Mouse (Mus musculus): Measurements from ENCODE around the gene Ptges3l.
"Not testable (repeated sequence)": the region's sequence is repeated elsewhere in the genome, so short reads cannot be mapped to it uniquely, and the experiment has no call there.

The Ptges3l gene

DNA sequence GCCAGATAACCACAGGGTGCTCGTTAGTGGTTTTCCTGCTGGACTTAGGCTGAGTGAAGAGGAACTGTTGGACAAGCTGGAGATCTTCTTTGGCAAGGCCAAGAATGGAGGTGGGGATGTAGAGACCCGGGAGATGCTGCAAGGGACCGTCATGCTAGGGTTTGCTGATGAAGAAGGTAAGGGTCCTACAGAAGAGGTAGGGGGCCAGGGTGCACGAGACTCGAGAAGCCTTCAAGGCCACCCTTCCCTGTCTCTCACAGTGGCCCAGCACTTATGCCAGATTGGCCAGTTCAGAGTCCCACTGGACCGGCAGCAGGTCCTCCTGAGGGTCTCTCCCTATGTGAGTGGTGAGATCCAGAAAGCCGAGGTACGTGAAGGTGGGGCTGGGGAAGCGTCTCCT is 32.5 kb upstream of the Ptges3l start:
- DNase-seq (ENCODE audit: low read depth) = no peak

- no peak for DNase-seq (ENCODE audit: low read depth)
Observed at GRCm38 (mm10) chr11:101455627-101456026, 30.5 kb upstream of the Ptges3l start.

DNA sequence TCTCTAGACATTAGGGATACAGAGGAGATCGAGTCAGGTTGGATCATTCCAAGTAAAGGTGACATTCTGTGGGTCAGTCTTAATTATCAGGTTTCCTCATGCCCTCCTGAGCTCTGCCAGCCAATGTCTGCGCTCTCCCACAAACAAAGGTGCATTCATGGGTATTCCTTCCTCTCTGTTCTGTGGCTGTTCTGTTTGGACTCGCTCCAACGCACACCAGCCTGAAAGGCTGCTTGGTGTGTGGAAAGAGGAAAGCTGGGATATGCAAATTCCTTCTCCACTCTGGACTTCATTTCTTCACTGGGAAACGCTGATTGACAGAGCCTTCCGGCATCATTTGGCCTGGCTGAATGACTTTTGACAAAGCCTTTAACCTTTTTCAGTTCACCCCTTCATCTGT is 29.6 kb upstream of the Ptges3l start:
- DNase-seq (ENCODE audit: low read depth) = no peak

- DNase-seq (ENCODE audit: low read depth) = no peak
Observed at GRCm38 (mm10) chr11:101452093-101452774, 27.1 kb upstream of the Ptges3l start.

- no peak for DNase-seq (ENCODE audit: low read depth)
Observed at GRCm38 (mm10) chr11:101451536-101451935, 26.4 kb upstream of the Ptges3l start.

GRCm38 (mm10) chr11:101450394-101450793 is 25.3 kb upstream of the Ptges3l start:
- no peak for DNase-seq (ENCODE audit: low read depth)

- DNase-seq (ENCODE audit: low read depth) = not testable (repeated sequence)
Observed at GRCm38 (mm10) chr11:101449596-101449995, 24.5 kb upstream of the Ptges3l start.

DNA sequence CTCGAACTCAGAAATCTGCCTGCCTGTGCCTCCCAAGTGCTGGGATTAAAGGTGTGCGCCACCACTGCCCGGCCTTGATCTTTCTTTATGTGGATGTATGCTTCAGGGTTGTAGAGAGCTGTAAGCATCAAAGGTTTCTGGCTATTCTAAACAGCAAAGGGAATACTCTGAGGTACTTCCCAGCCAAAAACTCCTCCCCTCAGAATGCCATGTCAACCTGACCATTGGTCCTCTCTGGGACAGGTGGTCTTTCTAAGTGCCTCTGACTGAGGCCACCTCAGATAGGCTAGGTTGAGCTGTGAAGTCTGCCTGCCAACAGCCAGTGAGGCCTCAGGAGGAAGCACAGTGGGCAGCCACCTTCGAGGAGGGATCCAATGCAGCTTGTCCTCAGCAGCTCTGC is 23.8 kb upstream of the Ptges3l start:
- no peak for DNase-seq (ENCODE audit: low read depth)

DNA sequence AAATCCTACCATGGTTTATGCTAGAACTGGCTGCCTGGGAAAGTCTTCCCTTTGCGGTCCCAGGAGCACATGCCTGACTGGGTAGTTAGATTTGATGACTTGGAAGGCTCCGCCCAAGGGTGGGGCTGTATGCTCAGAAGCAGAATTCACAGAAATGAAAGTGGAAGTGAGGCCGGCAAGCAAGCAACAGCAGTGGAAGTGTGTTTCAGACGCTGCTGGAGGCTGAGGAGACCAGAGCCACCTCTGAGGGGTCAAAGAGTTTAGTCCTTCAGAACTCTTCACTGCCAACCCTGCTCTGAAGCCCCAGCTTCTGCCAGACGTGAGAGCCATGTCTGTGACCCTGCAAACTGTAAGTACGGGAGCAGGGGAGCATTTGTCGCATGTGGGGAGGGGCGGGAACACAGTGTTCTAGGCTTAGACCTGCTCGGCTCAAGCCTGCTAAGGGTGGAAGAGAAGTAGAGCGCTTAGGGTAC is 23.2 kb upstream of the Ptges3l start, which contains the start of gene Ifi35:
Ifi35 (plus strand) TSS at position 134 of the 473 bp plus-strand sequence.
- DNase-seq (ENCODE audit: low read depth) = peak; percentile 96

DNA sequence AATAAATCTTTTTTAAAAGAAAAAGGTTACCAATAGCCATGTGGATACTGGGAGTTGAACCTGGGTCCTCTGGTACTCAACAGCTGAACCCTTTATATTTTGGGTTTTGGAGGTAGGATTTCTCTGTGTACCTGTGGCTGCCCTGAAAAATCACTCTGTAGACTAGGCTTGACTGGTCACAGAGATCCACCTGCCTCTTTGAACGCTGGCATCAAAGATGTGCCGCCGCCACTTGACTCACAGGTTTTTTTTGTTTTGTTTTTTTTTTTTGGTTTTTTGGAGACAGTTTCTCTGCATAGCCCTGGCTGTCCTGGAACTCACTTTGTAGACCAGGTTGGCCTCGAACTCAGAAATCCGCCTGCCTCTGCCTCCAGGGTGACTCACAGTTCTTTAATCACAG is 22.7 kb upstream of the Ptges3l start:
- DNase-seq (ENCODE audit: low read depth) = no peak

DNA sequence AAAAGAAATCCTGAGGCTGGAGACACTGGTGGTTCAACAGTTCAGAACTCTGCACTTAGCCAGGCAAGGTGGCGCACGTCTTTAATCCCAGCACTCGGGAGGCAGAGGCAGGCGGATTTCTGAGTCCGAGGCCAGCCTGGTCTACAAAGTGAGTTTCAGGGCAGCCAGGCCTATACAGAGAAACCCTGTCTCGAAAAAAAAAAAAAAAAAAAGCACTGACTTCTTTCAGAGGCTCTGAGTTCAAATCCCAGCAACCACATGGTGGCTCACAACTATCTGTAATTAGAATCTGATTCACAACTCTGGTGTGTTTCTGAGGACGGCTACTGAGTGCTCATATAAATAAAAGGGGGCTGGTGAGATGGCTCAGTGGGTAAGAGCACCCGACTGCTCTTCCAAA is 21.7 kb upstream of the Ptges3l start:
- not testable (repeated sequence) for DNase-seq (ENCODE audit: low read depth)

GRCm38 (mm10) chr11:101446319-101446718 is 21.2 kb upstream of the Ptges3l start:
- no peak for DNase-seq (ENCODE audit: low read depth)

DNA sequence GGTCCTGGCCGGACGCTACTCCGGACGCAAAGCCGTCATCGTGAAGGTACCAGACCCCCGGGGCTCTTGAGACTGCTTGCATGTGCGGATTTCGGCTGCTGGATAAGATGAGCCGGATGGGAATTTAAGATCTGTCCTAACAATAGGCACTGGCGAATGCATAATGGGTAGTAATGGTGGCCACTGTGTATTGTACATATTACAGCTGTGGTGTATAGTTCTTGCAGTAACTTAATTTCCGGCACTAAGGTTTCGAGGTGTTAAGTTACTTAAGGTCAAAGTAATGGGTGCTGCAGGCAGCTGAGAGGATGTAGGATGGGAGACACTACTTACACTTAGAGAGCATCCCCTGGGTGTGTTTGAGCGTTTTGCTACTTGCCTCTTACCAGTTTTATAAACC is 17.6 kb upstream of the Ptges3l start:
- DNase-seq (ENCODE audit: low read depth) = no peak

DNA sequence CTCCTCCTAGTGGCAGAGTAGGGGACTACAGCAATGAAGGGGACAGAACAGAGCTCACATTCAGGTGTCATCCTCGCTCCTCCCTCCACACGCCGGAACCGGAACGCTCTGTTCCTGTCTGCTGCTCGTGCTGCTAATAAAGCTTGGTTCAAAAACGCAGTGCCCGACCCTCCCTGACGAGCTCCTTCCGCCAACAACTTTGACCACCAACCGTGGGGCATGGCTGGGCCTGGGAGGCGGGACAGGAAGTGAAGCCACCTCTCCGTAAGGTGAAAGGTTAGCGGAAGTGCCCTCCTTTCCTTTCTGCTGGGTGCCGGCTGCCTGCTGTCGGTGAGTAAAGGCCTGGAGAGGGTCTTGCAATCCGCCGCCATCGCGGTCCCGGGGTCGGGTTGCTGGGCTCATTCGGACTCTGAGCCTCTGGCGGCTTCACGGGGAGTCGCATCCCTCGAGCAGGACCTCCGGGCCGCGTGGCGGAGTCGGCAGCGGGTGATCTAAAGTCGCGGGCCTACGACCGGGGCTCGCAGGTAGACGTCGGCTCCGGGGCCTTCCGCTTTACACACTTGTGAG is 17.1 kb upstream of the Ptges3l start, which contains the start of gene Rpl27:
Rpl27 (plus strand) TSS at position 172 of the 567 bp plus-strand sequence.
- DNase-seq (ENCODE audit: low read depth) = peak; percentile 100

DNA sequence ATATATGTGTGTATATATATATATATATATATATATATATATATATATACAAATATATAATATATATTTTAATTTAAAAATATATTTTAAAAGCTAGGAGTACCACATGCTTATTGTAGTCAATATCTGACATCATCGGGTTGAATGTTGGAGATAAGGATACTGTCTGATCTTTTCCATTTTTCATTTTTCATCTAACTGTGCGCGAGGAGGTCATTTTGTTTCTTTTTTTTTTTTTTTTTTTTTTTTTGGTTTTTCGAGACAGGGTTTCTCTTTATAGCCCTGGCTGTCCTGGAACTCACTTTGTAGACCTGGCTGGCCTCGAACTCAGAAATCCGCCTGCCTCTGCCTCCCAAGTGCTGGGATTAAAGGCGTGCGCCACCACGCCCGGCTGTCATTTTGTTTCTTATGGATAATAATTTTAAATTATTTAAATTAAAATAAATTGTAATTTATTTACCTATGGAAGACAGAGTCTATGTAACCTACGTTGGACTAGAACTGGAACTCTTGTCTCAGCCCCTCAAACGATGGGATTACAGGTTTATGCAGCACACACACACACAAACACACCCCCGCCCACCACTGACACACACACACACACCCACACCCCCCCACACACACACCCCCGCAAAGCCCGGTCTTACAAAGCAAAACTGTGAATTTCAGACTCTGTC is 16.5 kb upstream of the Ptges3l start:
- not testable (repeated sequence) for DNase-seq (ENCODE audit: low read depth)

DNA sequence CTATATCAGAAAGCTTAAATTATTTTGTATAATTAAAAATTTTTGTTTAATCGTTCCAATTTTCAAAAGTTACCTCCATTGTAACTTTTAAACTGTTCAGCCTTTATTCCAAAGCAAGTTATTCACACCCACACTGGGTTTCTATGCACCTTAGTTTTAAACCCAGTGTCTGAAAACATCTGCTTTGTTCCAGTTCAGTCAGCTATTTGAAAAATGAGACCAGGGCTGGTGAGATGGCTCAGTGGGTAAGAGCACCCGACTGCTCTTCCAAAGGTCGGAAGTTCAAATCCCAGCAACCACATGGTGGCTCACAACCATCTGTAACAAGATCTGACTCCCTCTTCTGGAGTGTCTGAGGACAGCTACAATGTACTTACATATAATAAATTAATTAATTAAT is 12.9 kb upstream of the Ptges3l start:
- not testable (repeated sequence) for DNase-seq (ENCODE audit: low read depth)

- no peak for DNase-seq (ENCODE audit: low read depth)
Observed at GRCm38 (mm10) chr11:101436916-101437315, 11.8 kb upstream of the Ptges3l start.

GRCm38 (mm10) chr11:101435831-101436230 is 10.7 kb upstream of the Ptges3l start:
- no peak for DNase-seq (ENCODE audit: low read depth)

GRCm38 (mm10) chr11:101433396-101433795 is 8.3 kb upstream of the Ptges3l start:
- no peak for DNase-seq (ENCODE audit: low read depth)

DNA sequence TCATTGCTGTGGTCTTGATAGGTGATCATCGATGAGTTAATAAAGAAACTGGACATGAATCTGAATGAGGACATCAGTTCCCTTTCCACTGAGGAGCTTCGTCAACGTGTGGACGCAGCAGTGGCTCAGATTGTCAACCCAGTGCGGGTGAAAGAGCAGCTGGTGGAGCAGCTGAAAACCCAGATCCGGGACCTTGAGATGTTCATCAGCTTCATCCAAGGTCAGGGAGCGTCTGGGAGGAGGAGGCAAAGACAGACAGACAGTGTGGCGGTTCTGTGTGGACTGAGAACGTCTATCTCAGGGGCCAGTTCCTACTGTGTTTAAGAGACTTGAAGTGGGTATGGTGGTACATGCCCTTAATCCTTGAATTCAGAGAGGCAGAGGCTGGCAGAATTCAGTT is 6.2 kb upstream of the Ptges3l start:
- DNase-seq (ENCODE audit: low read depth) = no peak

DNA sequence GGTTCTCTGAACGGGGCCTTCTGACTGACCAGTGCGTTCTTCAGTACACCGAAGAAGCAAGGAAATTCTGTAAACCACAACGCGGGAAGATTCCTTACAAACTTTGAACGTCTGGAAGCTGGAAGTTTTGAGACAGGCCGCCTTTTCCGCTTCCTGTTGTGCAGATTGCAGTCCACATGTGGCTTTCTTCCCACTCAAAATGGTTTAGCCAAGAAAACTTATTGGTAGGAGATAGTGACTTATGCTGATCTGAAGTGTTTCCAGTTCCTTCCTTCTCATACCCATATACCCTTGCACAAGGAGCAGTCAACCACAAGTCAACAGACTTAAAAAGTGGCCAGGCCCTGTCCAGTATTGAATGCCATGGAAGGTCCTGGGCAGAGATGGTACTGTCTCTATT is 1.0 kb upstream of the Ptges3l start:
- DNase-seq (ENCODE audit: low read depth) = no peak

DNA sequence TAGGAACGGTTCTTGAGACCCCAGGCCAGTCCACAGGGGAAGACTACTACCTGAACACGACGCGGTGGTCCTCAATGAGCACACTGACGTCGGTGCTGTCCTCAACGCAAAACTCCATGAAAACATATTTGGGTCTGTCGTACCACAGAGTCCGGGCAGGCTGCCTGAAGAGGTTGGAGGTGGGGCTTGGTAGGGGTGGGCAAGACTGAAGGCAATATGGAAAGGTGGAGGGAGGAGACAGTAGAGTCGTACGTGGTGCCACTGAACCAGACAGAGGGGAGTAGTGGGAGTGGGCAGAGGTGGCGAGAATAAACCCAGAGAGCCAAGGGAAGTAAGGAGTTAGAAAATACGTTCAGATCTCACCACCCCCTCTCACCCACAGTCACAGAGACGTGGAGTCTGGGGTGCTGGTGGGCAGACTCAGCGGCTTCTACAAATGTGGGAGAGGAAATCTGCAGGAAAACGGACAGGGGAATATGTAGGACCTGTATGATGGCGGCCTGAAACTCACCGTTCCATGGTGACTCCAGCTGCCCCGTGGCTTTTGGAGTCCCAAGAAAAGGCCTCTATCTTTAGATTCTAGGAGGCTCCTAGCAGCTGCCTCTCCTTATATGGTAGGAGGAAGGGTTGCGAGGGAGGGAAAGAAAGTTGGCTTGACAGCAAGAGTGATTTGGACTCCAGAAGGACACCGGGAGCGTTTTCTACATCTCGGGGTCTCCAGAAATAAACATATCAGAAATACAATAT is 855 bp downstream of the Ptges3l start, which contains the start of gene Gm27029:
Gm27029 (minus strand) TSS at position 692 of the 747 bp plus-strand sequence.
- no peak for DNase-seq (ENCODE audit: low read depth)

Data from fibroblast of lung, adult 2 months (primary cell).